Mouse (Mus musculus): ENCODE results near the gene Serpina9. TPM values are rescaled to one million over a fixed set of nuclear protein-coding genes. Genes with fewer than 3 reads are reported as not detected.

The Serpina9 gene
- not detected for total RNA-seq (2023)

DNA sequence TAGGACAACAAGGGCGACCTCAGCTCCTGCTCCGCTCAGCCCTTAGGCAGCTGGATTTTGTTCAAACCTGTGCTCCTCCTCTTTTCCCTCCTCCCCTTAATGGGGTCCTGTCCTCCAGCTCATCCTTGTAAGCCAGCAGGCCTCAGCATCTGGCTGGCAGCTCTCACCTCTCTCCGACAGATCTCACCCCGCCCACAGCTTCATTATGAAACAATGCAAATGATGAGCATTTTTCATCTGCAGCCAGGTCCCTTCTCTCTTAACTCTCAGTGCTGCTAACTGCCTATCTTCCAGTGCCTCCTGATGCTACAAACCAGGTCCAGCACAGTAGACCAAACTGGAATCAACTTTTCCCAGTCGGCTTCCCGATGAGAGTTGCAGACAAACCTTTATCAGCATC lies at the start of gene Serpina9:
Gene Serpina9 (minus strand): TSS at position 136 of the 400 bp plus-strand sequence.

GRCm38 (mm10) chr12:104044343-104044742 lies 30.8 kb upstream of the Serpina9 start, which contains the start of gene Serpina12:
Serpina12 (minus strand) TSS chr12:104044443.

DNA sequence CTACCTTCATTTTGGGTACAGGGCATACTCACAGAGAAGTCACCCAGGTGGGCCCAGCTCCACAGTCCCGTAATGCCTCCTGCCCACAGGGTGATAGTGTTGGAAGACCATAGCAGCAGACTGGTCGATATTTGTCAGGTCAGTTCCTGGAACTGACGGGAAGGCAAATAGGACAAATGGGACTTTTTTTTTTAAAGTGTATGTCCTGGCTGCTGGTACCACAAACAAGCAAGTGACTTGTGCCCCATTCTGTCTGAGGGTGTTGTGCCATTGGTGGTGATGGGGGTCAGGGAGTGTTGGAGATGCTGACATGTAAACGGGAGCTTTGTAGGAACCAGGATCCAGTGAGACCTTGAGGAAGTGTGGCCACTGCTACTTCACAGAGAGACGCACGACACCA lies 23.7 kb downstream of the Serpina9 start, which contains the start of gene Serpina11:
Gene Serpina11 (minus strand): TSS at position 101 of the 400 bp plus-strand sequence.

DNA sequence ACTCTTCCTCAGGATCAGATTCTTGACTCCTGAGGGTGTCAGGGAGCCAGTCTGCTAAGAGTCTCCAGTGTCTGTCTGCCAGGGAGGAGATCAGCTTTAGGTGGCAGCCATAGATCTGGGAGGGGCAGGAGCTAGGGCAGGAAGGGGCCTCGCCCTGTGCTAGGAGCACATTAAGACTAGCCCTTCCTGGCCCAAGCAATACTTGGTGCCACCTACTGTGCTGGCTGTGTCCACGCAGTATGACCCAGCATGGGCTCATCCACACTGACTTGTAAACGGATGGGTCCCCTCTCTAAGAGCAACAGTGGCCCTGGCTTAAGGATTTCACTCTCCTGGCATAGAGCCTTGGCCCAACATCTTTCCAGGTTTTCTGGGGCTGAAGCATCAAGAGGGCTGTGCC lies 54.8 kb downstream of the Serpina9 start, which contains the start of gene Serpina1e:
Gene Serpina1e (minus strand): TSS at position 178 of the 400 bp plus-strand sequence.

Other genes with a start within 250 kb of the Serpina9 start
- gene Serpina1d, start 240.2 kb downstream of the Serpina9 start, total RNA-seq (2023) = under 1 TPM; 0.52 to 0.64 TPM
- under 1 TPM in 1 of 2 experiments, not detected in 1; 0.71 TPM for gene Serpina1b, start 183.4 kb downstream of the Serpina9 start, total RNA-seq (2023)
- gene Serpina1a, start 150.2 kb downstream of the Serpina9 start, total RNA-seq (2023) = not detected
- under 1 TPM in 1 of 2 experiments, not detected in 1; 0.70 TPM for gene Serpina1c, start 108.9 kb downstream of the Serpina9 start, total RNA-seq (2023)
- not detected for gene Serpina1e, start 54.8 kb downstream of the Serpina9 start, total RNA-seq (2023)
- gene Serpina11, start 23.8 kb downstream of the Serpina9 start, total RNA-seq (2023) = not detected
- not detected for gene Serpina12, start 30.7 kb upstream of the Serpina9 start, total RNA-seq (2023)
- not detected for gene Serpina5, start 87.4 kb upstream of the Serpina9 start, total RNA-seq (2023)
- not detected for gene Serpina3a, start 99.0 kb upstream of the Serpina9 start, total RNA-seq (2023)
- not detected for gene Serpina3b, start 114.2 kb upstream of the Serpina9 start, total RNA-seq (2023)
- gene Serpina3c, start 140.1 kb upstream of the Serpina9 start, total RNA-seq (2023) = not detected
- 1 to 10 TPM; 4.9 to 6.2 TPM for gene Serpina3f, start 200.8 kb upstream of the Serpina9 start, total RNA-seq (2023)
- gene Serpina3g, start 222.5 kb upstream of the Serpina9 start, total RNA-seq (2023) = 10 to 100 TPM; 72.3 to 80.9 TPM
- 1 to 10 TPM in 1 of 2 experiments, not detected in 1; 1.4 TPM for gene Serpina3i, start 249.4 kb upstream of the Serpina9 start, total RNA-seq (2023)

Measured in monocyte, adult 59 days (primary cell).